Mouse (Mus musculus): Measurements from ENCODE around the gene Tmem235.

GRCm38 (mm10) chr11:117814704-117815366 lies 45.7 kb upstream of the Tmem235 start:
- TF ChIP-seq CTCF (IDR thresholded peaks at IDR 0.05) (no peak), EP300 (IDR thresholded peaks at IDR 0.05; ENCODE audit: insufficient read depth, low read depth, low read length) (no peak)
